Mouse (Mus musculus) heart, embryonic 10.5 days (tissue): Measurements from ENCODE around the gene Slc15a4. TPM values are rescaled to one million over a fixed set of nuclear protein-coding genes. Genes with fewer than 3 reads are reported as not detected.

Source experiments
- DNase-seq: peaks from one replicate; pipeline ENCODE4 v3.0.0-alpha.2; 2017; ENCODE audit warnings: low spot score
- H3K27ac ChIP-seq: fragments of 300-500 bp; sonication (generic); 2 replicates; pipeline ENCODE4 v1.5.1; 2016; ENCODE audit warnings: mild to moderate bottlenecking
- H3K27me3 ChIP-seq: fragments of 300-500 bp; sonication (generic); 2 replicates; pipeline ENCODE4 v1.6.1; 2016; ENCODE audit warnings: mild to moderate bottlenecking; ENCODE audit not compliant: poor library complexity, insufficient read depth, severe bottlenecking
- H3K36me3 ChIP-seq: fragments of 300-500 bp; sonication (generic); 2 replicates; pipeline ENCODE4 v1.6.1; 2016; ENCODE audit warnings: mild to moderate bottlenecking, moderate library complexity
- H3K4me1 ChIP-seq: fragments of 300-500 bp; sonication (generic); 2 replicates; pipeline ENCODE4 v1.6.1; 2016; ENCODE audit warnings: mild to moderate bottlenecking
- H3K4me3 ChIP-seq: fragments of 300-500 bp; sonication (generic); 2 replicates; pipeline ENCODE4 v1.5.1; 2016; ENCODE audit warnings: mild to moderate bottlenecking, moderate library complexity
- H3K9me3 ChIP-seq: fragments of 300-500 bp; sonication (generic); 2 replicates; pipeline ENCODE4 v1.6.1; 2016; ENCODE audit warnings: mild to moderate bottlenecking, moderate library complexity
- WGBS: fragments of 180-500 bp; shearing (Covaris S2); methylation state at CpG from one replicate; pipeline ENCODE4 v1.1.7; 2016; 5-methylcytosine and 5-hydroxymethylcytosine counted together
- polyA plus RNA-seq: library from polyadenylated mRNA; unstranded; fragments of >200 nt; fragmentation: Nextera tagmentation; extraction: Ambion mirVana; gene quantifications from 2 replicates; pipeline ENCODE4 v1.2.1, GENCODE M21; 2016

Slc15a4 gene
- polyA plus RNA-seq, 1 experiment from 2014 or later, result 22.6 TPM

- WGBS, result 76% methylated on average over 6 of the region's 6 CpGs
- Histone ChIP-seq H3K27ac (no peak overlapping the region), H3K36me3 (no peaks in the 10 kb centered on the region), H3K4me1 (no peaks in the 10 kb centered on the region), H3K27me3 (no peaks in the 10 kb centered on the region), H3K4me3 (no peak overlapping the region), H3K9me3 (0 out of 2 replicates have a peak, but pooled peaks cover 4% of the 10 kb centered on the region)
- DNase-seq, result no peak
These were observed 6.4 kb upstream of the Slc15a4 start for GRCm38 (mm10) chr5:127639067-127639605.

DNA sequence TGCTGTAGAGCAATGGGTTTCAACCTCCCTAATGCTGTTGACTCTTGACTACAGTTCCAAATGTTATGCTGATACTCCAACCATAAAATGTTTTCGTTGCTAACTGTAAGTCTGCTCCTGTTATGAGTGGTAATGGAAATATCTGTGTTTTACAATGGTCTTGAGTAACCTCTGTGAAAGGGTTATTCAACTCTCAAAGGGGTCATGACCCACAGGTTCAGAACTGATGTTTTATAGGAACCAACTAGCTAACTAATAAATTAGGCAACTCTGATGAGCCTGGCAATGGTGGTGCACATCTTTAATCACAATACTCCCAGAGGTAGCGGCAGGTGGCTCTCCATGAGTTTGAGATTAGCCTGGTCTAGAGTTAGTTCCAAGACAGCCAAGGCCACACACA is 5.5 kb upstream of the Slc15a4 start:
- peaks cover 7% of the 10 kb centered on the region; the same call in 1 of the 2 replicates for H3K27me3 ChIP-seq
- H3K27ac ChIP-seq, result no peak overlapping the region
- 0 out of 2 replicates have a peak, but pooled peaks cover 4% of the 10 kb centered on the region for H3K9me3 ChIP-seq
- whole genome bisulfite sequencing, result 75% methylated on average over 2 of the region's 2 CpGs
- no peak overlapping the region for H3K4me3 ChIP-seq
- no peak for DNase-seq
- H3K36me3 ChIP-seq, result no peaks in the 10 kb centered on the region
- H3K4me1 ChIP-seq, result no peaks in the 10 kb centered on the region

DNA sequence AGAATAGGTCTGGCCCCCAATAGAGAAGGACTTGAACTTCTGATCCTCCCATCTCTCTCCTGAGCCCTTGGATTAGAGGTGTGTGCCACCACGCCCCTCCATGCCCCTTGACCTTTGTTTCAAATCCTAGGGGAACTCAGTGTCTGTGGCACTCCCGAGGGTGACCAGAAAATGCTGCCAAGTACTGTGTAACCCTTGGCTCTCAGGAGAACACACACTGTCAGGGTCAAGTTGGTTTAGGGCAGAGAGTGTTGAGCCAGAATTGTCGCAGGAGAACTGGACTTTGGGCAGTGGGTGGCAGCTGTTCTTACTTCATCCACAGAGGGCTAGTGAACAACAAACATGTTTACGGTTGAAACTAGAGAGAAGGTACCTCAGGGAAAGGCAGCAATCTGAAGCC is 4.9 kb upstream of the Slc15a4 start:
- Histone ChIP-seq H3K27me3 (peaks cover 12% of the 10 kb centered on the region; the same call in 1 of the 2 replicates), H3K36me3 (no peaks in the 10 kb centered on the region), H3K27ac (no peak overlapping the region), H3K4me1 (peaks cover 3% of the 10 kb centered on the region; the same call in 1 of the 2 replicates), H3K9me3 (0 out of 2 replicates have a peak, but pooled peaks cover 4% of the 10 kb centered on the region), H3K4me3 (no peak overlapping the region)
- no peak for DNase-seq
- WGBS, result 74% methylated on average over 4 of the region's 4 CpGs

- peaks cover 11% of the 10 kb centered on the region for H3K4me1 ChIP-seq
- H3K27me3 ChIP-seq, result peaks cover 26% of the 10 kb centered on the region
- H3K27ac ChIP-seq, result no peak overlapping the region
- 86% methylated on average over 7 of the region's 7 CpGs for WGBS
- DNase-seq, result no peak
- no peaks in the 10 kb centered on the region for H3K9me3 ChIP-seq
- H3K36me3 ChIP-seq, result no peaks in the 10 kb centered on the region
- no peak overlapping the region for H3K4me3 ChIP-seq
These were observed 969 bp upstream of the Slc15a4 start for GRCm38 (mm10) chr5:127633666-127634065.

GRCm38 (mm10) chr5:127633188-127633587 is 491 bp upstream of the Slc15a4 start:
- H3K36me3 ChIP-seq, result no peaks in the 10 kb centered on the region
- H3K4me3 ChIP-seq, result peak overlapping the region; percentile 65
- DNase-seq, result no peak
- H3K27ac ChIP-seq, result no peak overlapping the region
- no peaks in the 10 kb centered on the region for H3K9me3 ChIP-seq
- H3K27me3 ChIP-seq, result peaks cover 26% of the 10 kb centered on the region
- 21% methylated on average over 4 of the region's 4 CpGs for WGBS
- peaks cover 11% of the 10 kb centered on the region for H3K4me1 ChIP-seq

DNA sequence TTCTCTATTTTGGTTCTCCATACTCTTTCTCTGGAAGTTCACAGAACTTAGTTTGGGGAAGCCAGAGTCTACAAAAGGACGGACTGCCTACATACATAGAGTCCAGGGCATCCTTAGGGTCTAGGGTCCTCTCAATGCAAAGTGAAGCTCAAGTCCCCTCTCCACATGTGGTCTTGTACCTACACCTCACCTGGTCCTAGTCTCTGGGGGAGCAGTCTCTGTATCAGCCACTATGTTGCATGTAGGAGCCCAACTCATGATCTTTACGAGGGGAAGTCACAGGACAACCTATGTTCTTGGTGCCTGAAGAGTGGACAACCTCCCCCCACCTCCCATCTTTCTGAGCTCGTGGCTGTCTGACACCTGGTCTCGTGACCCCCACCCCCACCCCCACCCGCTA is 1.0 kb downstream of the Slc15a4 start:
- peaks cover 26% of the 10 kb centered on the region for H3K27me3 ChIP-seq

GRCm38 (mm10) chr5:127627242-127627641 is 5.5 kb downstream of the Slc15a4 start:
- no peak for DNase-seq
- H3K4me3 ChIP-seq, result no peak overlapping the region
- peaks cover 11% of the 10 kb centered on the region for H3K27me3 ChIP-seq
- H3K4me1 ChIP-seq, result peaks cover 5% of the 10 kb centered on the region
- no peaks in the 10 kb centered on the region for H3K9me3 ChIP-seq
- WGBS, result 79% methylated on average over 12 of the region's 12 CpGs
- no peaks in the 10 kb centered on the region for H3K36me3 ChIP-seq
- no peak overlapping the region for H3K27ac ChIP-seq

More for the DNA sequence above, 1.0 kb downstream of the Slc15a4 start:
- peak overlapping the region; percentile 65 for H3K4me3 ChIP-seq
- 8% methylated on average over 5 of the region's 5 CpGs for WGBS
- H3K4me1 ChIP-seq, result peaks cover 11% of the 10 kb centered on the region
- H3K27ac ChIP-seq, result no peak overlapping the region
- no peaks in the 10 kb centered on the region for H3K36me3 ChIP-seq
- no peak for DNase-seq
- H3K9me3 ChIP-seq, result no peaks in the 10 kb centered on the region

GRCm38 (mm10) chr5:127624427-127625213 is 8.1 kb downstream of the Slc15a4 start:
- Histone ChIP-seq H3K4me3 (no peak overlapping the region), H3K36me3 (no peaks in the 10 kb centered on the region), H3K27ac (no peak overlapping the region), H3K27me3 (no peaks in the 10 kb centered on the region), H3K4me1 (no peaks in the 10 kb centered on the region), H3K9me3 (no peaks in the 10 kb centered on the region)
- no peak for DNase-seq
- 80% methylated on average over 10 of the region's 10 CpGs for WGBS

DNA sequence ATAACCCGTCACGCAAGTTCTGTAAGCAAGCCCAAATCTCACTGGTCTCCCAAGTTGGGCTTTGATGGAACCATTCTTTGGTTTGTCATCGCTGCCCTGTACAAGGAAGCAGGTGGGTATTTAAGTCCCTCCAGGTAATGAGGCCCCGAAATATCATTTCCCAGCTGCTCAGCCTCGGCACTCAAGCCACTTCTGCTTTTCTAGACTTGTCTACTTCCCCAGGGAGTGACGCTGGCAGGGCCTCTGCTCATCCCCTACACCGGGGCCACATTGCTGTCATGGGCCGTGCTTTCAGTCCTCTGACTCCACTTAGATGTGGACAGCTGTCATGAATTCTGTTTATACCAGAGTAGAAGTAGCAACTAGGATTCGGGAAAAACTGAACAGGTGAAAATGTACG is 11.6 kb downstream of the Slc15a4 start:
- H3K9me3 ChIP-seq, result no peaks in the 10 kb centered on the region
- no peak for DNase-seq
- no peak overlapping the region for H3K27ac ChIP-seq
- H3K36me3 ChIP-seq, result no peaks in the 10 kb centered on the region
- peaks cover 3% of the 10 kb centered on the region for H3K4me1 ChIP-seq
- H3K27me3 ChIP-seq, result no peaks in the 10 kb centered on the region
- no peak overlapping the region for H3K4me3 ChIP-seq
- WGBS, result 78% methylated on average over 10 of the region's 10 CpGs

DNA sequence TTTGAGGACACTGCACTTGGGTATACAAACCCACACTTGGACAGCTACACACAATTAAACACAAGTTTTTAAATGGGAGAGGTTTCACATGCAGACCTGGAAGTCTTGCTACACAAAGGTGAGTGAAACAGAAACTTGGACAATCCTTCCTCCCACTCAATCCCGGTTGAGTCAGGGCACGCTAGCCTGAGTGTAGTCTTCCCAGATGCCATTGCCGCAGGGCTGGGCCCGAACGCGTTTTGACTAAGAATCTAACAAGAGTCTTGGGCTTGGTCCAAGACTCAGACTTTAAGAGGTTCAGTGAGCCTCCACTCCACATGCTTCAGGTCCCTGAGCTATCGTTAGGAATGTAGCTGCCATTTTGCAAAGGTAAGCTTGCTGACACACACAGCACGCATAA is 12.3 kb downstream of the Slc15a4 start:
- Histone ChIP-seq H3K27me3 (no peaks in the 10 kb centered on the region), H3K27ac (no peak overlapping the region), H3K9me3 (no peaks in the 10 kb centered on the region), H3K4me3 (no peak overlapping the region), H3K4me1 (peaks cover 10% of the 10 kb centered on the region), H3K36me3 (no peaks in the 10 kb centered on the region)
- no peak for DNase-seq
- 79% methylated on average over 8 of the region's 8 CpGs for WGBS

DNA sequence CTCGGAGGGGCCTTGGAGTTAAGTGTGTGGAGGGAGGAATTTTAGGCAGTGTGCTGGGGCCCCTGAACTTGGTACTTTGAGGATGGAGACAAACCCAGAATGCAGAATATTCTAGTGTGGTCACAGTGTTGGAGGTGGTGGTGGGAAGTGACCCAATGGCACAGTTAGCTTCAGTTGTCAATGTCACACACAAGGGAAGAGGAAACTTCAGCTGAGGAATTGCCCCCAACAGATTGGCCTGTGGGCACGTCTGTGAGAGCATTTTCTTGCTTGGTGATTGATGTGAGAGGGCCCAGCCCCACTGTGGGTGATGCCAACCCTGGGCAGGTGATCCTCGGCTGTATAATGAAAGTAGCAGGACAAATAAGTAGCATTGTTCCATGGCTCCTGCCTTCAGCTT is 13.9 kb downstream of the Slc15a4 start:
- Histone ChIP-seq H3K4me1 (peaks cover 17% of the 10 kb centered on the region), H3K9me3 (no peaks in the 10 kb centered on the region), H3K36me3 (no peaks in the 10 kb centered on the region), H3K27me3 (no peaks in the 10 kb centered on the region), H3K27ac (no peak overlapping the region), H3K4me3 (no peak overlapping the region)
- WGBS, result 70% methylated on average over 3 of the region's 3 CpGs
- no peak for DNase-seq

DNA sequence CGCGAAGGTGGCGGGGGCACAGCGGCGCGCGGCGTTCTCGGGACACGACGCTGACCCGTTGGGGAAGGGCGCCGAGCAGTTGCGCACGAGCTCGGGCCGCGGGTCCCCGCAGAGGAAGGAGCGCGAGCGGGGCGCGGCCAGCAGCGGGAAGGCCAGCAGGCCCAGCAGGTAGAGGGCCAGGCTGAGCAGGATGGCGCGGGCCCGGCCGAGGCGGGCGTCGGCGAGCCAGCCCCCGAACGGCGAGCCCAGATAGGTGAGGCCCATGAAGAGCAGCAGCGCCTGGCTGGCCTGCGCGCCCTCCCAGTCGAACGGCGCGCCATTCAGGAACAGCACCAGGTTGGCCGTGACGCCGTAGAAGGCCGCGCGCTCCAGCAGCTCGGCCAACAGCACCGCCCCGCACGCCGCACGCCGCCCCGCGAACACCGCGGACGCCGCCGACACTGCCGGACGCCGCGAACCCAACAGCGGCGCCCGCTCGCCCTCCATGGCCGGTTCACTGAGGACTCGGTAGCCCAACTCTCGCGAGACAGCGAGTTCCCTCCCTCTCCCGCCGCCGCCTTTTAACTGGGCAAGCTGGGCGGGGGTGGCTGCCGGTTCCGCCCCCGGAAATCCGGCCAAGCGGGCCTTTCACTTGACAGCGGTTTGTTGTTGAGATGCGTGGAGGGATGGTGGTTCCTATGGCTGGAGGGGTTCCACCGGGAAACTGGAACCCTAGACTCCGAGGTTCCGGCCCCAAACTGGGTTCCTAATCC is 15.6 kb downstream of the Slc15a4 start:
- peak overlapping the region; percentile 95 for H3K27ac ChIP-seq
- peaks cover 22% of the 10 kb centered on the region for H3K4me1 ChIP-seq
- under 1% methylated on average over 91 of the region's 91 CpGs for WGBS

GRCm38 (mm10) chr5:127616151-127616550 is 16.5 kb downstream of the Slc15a4 start:
- no peak for DNase-seq
- Histone ChIP-seq H3K27me3 (no peaks in the 10 kb centered on the region), H3K9me3 (no peaks in the 10 kb centered on the region), H3K27ac (peak overlapping the region; percentile 95), H3K4me1 (peaks cover 31% of the 10 kb centered on the region), H3K4me3 (peak overlapping the region; percentile 97), H3K36me3 (no peaks in the 10 kb centered on the region)
- WGBS, result 19% methylated on average over 5 of the region's 5 CpGs

More for the DNA sequence above, 15.6 kb downstream of the Slc15a4 start:
- DNase-seq, result peak; percentile 98
- Histone ChIP-seq H3K9me3 (no peaks in the 10 kb centered on the region), H3K27me3 (no peaks in the 10 kb centered on the region), H3K4me3 (peak overlapping the region; percentile 97), H3K36me3 (no peaks in the 10 kb centered on the region)
